Mouse (Mus musculus) neutrophil, adult 5-6 weeks (primary cell): ENCODE data around the gene Gm21750. TPM values are rescaled to one million over a fixed set of nuclear protein-coding genes. Genes with fewer than 3 reads are reported as not detected.
"Not testable (repeated sequence)": the region's sequence is repeated elsewhere in the genome, so short reads cannot be mapped to it uniquely, and the experiment has no call there.

Source experiments
- ATAC-seq: fragments of 151-379, 151-347 bp; 2 replicates; pipeline ENCODE4 v1.8.0; 2017; ENCODE audit warnings: mild to moderate bottlenecking, moderate TSS enrichment; ENCODE audit not compliant: insufficient number of reproducible peaks, poor library complexity, low FRiP score, severe bottlenecking; ENCODE audit errors: extremely low read depth
- total RNA-seq: library from RNA; stranded (forward); fragments of 200-1000 nt; gene quantifications from 2 replicates; pipeline ENCODE4 v1.2.3, GENCODE M21; 2017

Gene Gm21750
- not detected in 2 replicates for total RNA-seq

DNA sequence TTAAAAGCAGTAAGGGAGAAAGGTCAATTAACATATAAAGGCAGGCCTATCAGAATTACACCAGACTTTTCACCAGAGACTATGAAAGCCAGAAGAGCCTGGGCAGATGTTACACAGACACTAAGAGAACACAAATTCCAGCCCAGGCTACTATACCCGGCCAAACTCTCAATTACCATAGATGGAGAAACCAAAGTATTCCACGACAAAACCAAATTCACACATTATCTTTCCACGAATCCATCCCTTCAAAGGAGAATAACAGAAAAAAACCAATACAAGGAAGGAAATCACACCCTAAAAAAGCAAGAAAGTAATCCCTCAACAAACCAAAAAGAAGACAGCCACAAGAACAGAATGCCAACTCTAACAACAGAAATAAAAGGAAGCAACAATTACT, at the start of gene Gm21750:
Gm21750 (plus strand) TSS at position 301 of the 400 bp plus-strand sequence.
- not testable (repeated sequence) for ATAC-seq

DNA sequence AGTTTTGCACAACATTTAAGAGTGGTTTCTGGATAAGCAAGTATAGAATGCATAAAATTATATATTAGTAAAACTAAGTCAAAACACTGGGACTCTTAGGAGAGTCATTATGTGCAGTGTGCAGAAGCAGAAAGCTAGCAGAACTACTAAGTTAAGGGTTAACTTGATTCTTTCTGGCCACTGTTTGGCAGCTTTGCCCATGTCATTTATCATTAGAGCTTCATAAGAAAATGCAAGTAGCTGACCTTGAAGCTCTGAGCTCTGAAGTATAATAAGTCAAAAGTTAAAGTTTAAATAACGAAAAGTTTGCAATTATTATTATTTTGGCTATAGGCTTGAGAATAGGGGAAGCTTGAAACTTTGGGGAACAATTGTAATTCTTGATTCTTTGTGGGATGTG, 46.1 kb upstream of the Gm21750 start:
- ATAC-seq, result not testable (repeated sequence)

- ATAC-seq, result no peak
These were observed 40.1 kb upstream of the Gm21750 start for GRCm38 (mm10) chr14:73620880-73621279.

DNA sequence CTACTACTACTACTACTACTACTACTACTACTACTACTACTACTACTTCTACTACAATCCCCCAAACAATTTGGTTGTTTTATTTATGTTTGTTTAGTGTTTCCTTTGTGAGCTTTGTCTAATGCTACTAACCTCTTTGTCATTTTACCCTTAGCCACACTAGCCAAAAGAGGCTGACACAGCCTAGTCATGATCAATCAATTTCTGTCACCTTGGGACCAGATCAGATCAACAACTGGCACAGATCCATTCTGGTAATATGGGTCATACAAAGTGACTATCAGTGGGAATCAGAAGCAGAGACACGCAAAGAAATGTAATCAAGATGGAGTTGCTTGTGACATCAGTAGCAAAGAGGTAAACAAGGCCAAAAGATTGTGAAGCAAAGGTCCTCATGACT, 38.0 kb upstream of the Gm21750 start:
- ATAC-seq, result no peak

DNA sequence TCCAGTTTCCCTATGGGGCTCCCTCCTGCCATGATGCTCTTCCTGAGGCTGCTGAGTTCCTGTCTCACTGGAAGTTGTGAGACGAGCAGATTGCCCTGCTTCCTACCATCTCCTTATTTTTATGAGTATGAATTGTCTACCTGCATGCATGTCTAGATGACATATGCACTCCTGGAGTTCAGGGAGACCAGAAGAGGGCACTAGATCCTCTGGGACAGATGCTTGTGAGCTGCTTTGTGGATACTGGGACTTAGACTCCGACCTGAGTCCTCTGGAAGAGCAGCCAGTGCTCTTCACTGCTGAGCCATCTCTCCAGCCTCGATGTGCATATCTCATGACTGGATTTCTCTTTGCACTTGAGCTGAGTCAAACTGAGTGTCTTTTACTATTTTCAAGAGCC, 35.6 kb upstream of the Gm21750 start:
- no peak for ATAC-seq

GRCm38 (mm10) chr14:73631511-73631910, 29.5 kb upstream of the Gm21750 start:
- ATAC-seq, result no peak

DNA sequence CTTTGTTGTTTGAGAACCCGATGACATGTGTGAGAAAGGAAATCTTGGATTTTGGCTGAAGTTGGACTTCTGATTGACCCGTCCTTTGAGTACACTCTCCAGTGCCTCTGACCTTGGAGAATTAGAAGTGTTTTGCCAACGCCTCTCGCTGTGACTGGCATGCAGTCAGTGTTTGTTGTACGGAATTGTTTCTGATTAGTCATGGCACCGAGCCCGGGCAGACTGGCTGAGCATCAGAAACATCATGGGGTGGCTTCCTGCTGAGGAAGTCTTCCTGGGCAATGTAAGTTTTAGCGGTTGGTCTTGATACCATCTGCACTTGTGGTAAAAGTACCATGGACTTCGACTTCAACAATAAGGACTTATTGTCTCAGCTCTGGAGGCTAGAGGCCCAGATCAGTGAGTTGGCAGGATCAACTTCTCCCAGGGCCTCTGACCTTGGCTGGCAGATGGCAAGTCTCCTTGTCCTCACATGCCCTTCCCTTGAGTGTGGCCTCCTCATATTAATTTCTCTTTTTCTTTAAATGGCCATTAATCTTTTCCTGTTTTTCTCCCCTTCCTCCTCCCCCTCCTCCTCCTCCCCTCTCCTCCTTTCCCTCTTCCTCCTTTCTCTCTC, 28.3 kb upstream of the Gm21750 start:
- ATAC-seq, result no peak

DNA sequence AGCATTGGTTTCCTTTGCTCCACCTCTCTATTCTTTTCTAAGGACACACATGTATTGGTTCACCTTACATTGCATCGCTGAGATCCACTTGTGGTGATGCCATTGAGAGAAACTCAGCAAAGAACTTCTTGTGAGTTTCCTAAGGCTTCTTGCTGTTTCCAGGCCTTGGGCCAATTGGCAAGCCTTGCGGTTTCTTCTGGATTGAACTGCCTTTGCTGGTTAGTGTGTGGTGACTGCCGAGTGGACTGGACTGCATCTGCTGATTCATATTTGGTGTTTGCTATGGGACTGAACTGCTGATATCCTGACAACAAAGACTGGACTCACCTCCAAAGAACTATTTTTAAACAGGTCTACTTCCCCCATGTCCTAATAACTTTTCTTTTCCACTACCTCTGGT, 26.7 kb upstream of the Gm21750 start:
- ATAC-seq, result no peak

DNA sequence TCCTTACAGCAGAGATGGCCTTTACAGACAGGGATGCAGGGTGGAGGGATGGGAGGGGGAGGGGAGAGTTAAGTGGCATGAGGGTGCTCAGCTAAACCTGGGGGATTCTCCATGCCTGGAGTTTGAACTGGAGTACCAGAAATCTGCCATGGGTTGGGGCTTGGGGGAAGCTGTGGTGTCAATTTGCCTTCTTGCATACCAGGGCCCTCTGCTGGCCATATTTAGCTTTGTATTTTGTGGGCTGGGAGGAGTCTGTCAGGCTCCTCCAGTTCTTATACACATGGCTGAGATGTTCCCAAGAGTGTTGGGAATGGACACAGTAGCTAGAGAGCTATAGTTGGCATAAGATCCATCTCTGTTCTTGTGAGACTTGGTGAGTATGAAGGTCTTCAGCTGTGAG, 23.6 kb upstream of the Gm21750 start:
- ATAC-seq, result no peak

DNA sequence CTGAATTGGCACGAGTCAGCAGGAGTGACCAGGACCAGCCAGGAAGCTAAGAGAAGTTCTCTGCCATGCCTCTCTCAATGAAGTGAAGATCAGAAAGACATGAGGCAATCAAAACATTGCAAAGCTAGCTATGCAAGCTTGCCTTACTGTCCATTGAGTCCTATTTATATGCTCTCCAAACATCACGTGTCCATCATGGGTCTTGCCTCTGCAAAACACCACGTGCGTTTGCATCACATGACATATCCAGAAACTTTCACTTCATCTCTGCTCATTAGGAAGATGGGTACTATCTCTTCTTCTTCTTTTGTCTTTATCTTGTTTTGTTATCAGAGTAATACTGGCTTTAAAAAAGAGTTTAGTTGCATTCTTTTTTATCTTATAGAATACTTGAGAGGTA, 10.8 kb upstream of the Gm21750 start:
- ATAC-seq, result no peak

DNA sequence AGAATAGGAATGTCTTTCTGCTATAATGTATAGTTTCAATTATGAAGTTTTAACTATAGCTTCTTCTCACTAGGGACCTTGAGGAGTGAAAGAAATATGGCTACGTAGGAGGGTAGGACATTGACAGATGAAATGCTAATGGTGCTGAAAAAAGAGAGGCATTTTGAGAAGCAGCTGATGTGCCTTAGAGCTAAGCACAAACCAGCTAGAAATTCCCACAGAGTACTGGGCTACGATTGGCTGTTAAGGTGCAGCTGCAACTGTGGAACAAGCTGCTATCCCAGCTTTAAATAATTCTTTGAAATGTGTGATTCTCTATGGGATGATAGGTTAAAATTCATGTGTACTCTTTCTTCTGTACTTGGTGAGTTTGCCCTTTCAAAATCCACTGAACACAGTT, 9.1 kb downstream of the Gm21750 start:
- no peak for ATAC-seq

GRCm38 (mm10) chr14:73687726-73688125, 26.7 kb downstream of the Gm21750 start:
- ATAC-seq, result no peak

DNA sequence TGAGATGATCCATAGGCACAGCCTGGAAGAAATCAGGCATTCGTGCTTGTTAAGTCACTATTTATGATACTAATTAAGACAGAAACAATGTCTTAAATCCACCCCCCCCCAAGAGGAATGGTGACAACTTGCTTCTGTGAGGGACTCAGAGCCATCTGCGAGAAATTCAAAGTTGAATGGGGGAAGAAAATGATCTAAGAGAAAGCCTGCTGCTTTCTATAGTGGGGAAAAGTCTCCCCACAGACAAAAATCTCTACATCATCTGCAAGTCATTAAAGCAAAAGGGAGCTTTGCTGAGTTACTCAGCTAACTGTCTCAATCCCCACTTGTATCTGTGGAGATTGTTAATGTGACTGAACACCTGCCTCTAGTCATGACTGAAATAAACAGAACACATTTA, 27.4 kb downstream of the Gm21750 start:
- ATAC-seq, result no peak

- no peak for ATAC-seq
These were observed 39.2 kb downstream of the Gm21750 start for GRCm38 (mm10) chr14:73700256-73700655.

GRCm38 (mm10) chr14:73709412-73710110, 48.5 kb downstream of the Gm21750 start:
- ATAC-seq, result no peak

Other genes with a start within 250 kb of the Gm21750 start
- gene Med4, start 151.2 kb upstream of the Gm21750 start, total RNA-seq, result 64.4 and 64.7 TPM in 2 replicates
- gene Sucla2, start 135.9 kb upstream of the Gm21750 start, total RNA-seq, result 53.2 and 62.5 TPM in 2 replicates
- gene Nudt15, start 113.0 kb upstream of the Gm21750 start, total RNA-seq, result 8.3 and 10.4 TPM in 2 replicates